Mouse (Mus musculus) kidney, postnatal 4 days (tissue): Measurements from ENCODE around the gene Kif26a.

Experiments
- DNase-seq, 2 experiments: peaks; one replicate each; pipeline ENCODE4 v3.0.0; 2021; ENCODE audit warnings: mixed read lengths in 2 of 2

Kif26a gene

DNA sequence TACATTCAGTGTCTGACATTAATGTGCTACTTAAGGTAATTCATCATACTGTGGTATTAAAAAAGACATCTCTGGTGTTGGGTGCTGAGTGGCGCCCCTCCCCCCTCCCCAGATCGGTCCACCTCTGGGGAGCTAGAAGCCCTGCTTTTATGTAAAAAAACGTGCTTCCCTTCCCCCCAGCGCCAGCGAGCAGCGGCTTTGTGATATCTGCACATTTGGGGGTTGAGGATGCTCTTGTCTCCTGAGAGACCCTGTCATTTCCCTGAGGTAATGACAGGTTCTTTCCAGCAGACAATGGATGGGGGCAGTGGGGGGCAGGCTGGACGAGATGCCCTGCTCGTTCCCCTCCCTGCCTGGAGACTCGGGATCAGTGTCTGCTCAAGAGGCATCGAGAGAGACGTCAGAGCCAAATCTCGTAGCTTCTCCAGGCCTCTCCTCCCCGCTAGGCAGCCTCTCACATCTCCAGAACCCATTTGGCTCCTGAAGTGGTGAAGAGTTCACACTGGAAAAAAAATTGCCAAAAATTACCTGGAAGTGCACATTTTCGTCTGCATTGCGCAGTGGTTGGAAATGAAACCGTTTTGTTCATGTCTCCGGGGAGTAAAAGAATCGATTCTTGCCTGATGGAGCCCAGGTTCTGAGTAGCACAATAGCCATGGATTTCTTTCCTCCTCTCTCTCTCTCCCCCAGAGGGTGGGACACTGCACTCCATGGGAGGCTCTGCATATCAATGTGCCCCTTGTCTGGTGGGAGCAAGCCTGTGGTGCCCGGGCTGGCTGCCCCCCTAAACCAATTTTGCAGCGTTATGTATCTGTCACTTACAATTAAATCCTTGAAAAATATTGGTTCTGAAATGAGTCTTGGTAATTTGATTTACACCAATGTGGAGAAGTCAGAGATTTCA lies 24.9 kb downstream of the Kif26a start:
- no peak for DNase-seq

DNA sequence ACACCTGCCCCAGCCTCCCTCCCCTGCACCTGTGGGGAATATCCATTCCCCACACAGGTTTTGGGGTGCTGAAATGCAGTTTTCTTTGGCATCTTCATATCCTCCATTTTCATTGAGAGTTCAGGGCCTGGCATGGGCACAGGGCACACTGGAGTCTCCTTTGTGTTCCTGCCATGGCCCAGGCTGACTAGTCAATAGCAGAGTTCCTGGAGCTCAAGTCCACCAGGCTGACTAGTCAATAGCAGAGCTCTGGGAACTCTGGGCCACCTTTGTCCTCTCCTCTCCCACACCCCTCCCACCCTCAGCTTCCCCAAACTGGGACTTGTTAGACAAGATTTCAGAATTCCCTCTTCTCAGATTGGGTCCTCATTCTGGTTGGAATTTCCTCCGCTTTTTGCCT lies 25.6 kb downstream of the Kif26a start:
- peak in 1 of 2 experiments; percentile 44 for DNase-seq

DNA sequence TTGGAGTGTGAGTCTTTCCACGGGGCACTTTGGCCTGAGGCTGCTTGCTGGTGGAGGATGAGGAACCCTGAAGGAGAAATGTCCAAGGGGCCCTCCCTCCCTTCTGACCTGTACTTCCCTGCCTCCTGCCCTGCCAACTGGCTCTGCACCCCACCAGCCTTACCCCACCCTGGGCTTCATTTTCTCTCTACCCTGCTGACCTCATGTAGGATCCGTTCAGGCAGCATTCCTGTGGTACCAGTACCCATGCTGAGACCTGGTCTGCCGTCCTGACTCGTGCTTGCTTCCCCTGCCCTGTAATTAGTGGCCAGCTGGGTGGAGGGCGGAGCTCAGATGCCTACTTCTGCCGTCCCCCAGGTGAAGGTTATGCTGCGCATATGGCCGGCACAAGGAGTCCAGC lies 26.2 kb downstream of the Kif26a start:
- DNase-seq = no peak

DNA sequence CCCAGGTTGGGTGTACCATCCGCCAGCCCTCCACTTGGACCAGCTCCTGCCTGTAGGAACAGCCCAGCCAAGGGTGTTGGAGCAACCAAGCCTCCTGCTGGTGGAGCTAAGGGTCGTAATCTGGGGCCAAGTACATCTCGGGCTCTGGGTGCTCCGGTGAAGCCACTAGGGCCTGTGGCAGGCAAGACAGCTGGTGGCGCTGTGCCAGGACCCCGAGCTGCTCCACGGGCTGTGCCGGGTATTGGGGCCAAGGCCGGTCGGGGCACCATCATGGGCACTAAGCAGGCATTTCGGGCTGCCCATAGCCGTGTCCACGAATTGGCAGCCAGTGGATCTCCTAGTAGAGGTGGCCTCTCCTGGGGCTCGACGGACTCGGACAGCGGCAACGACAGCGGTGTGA lies 31.7 kb downstream of the Kif26a start:
- DNase-seq = no peak

DNA sequence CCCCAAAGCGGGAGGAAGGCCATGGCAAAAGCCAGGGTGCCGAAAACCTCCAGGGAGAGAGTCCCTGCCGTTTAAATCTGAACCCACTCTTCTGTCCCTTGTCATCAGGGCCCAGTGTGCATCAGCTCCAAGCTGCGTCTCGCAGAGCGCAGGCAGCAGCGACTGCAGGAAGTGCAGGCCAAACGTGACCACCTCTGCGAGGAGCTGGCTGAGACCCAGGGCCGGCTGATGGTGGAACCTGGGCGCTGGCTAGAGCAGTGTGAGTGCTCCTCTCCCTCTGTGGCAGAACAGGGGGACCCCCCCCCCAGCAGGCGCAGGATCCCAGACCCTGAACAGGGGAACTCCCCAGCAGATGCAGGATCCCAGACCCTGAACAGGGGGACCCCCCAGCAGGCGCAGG lies 33.7 kb downstream of the Kif26a start:
- DNase-seq = peak in 1 of 2 experiments; percentile 30

DNA sequence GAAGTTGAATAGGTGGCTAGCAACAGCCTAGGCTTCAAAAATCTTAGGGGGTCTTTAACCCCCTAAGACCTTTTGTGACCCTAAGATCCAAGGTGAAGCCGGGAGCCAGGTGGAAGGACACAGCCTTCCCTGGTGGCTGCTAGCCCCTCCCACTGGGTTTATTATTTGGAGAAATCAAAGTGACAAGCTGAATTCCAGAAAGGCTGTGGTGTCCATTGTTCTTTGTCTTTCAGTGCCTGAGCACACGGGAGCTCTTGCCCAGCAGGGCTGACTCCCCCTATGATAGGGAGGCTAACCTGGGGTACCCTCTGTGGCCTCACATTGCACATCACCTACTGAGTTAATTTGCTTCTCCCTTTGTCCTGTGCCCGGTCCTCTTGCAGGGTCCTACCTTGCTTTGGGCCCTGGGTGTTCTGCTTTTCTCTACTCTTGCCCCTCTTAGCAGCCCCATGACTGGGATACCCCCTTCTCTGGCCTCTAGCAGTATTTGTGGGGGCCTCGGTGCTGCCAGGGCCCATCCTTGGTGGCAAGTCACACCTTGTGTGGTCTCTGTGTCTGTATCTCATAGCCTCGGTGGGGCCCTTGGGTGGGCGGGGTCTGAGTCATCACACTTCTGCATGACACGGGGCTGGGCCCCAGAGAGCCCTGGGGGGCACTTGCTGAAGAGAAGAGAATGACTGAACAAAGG lies 36.1 kb downstream of the Kif26a start:
- no peak for DNase-seq

DNA sequence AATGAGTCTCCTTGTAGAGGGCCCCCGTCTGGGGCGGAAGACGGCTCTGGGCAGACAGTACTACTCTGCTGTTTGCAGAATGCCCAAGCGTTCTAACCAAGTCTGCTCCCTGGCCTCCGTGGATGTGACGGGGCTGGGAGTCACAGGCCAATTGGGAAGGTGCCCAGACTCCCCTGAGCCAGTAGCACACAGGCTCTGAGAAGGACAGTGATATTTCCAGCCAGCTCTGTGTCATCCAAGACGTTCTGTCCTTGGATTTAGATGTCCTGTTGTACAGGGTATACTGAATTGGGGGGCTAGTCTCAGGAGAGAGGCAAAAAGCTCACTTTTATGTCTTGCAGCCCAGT lies 36.6 kb downstream of the Kif26a start:
- no peak for DNase-seq

DNA sequence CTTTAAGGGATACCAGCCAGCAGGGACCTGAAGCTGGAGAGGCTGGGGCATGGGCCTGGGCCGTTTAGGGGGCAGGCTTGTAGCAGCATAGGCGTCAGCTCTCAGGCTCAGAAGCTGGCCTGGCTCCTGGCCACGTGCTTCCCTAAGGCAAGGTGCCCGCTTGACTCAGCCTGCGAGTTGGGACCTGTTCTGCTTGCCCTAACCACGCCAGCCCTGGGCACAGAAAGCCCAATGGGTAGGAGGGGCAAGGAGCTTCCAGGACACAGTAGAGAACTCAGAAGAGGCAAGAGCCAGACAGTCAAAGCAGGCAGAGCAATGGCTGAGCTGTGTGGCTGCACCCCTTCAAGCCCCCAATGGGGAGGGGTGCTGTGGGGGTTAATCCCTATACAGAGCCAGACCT lies 37.7 kb downstream of the Kif26a start:
- DNase-seq = peak; percentile 42 to 63

DNA sequence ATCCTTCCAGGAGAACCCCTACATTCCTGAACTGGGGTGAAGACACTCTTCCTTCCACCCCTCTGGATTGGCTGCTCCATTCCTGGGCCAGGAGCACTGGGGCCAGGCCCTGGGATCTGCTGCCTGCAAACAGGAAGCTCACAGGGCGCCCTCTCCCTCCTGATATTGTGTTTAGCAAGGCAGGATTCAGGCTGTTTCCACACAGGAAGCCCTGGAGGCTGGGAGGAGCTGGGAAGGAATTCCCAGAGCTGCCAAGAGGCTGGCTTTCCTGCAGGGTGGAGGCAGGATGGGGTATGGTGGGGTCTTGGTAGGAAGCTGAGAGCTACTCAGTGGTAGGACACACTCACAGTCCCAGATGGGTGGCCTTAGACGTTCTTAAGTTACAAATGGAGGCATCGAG lies 38.4 kb downstream of the Kif26a start:
- peak; percentile 71 to 82 for DNase-seq

DNA sequence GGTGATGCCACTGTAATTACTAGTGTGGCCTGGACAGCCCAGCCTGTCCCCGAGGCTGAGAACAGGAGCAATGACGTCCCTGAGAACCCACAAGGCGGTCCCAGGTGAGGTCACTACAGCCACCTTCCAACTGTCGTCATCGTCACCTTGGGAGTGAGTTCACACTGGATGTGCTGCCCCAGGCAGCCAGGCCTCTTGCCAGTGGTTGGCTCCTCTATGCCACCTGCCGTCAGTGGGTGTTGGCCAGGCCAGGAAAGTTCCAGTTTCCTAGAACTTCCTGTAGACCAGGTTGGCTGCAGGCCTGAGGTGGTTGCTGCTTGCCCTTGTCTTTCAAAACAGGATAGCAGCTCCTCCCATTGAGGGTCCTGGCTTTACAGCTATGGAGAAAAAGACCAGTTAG lies 40.9 kb downstream of the Kif26a start:
- DNase-seq = no peak

DNA sequence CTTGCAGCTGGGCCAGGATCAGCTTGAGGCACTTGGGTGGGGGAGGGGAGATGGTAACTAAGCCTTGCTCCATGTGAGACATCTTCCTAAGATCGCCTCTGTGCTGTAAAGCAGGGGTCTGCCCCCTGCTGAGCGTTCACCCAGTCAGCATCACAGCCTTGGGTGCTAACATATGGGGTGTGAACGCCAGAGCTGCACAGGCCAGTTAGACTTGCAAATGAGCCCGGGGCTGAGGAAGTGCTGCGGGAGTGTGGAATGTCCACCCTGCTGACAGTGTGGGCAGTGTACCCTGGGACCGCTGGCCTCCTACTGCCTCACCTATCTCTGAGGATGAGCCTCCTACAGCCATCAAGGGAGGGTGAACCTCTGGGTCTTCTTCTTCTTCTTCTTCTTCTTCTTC lies 45.7 kb downstream of the Kif26a start:
- no peak for DNase-seq

DNA sequence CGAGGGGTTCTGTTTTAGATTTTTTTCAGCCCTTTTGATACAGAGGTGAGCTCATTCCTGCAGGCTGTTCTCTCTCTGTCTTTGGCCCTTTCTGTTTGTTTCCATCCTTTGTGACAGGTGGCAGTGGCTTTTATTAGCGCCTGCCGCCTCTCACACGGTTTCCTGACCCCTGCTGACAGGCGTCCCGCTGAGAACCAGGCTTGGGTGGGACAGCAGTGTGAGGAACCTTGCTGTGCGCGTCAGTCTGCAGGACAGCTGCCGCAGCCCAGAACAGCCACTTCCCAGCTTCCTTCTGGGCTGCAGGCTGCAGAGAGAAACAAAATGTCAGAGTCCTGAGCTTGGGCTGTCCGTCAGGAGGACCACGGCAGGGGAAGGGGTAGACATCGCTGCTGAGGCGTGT lies 49.0 kb downstream of the Kif26a start:
- DNase-seq = no peak

DNA sequence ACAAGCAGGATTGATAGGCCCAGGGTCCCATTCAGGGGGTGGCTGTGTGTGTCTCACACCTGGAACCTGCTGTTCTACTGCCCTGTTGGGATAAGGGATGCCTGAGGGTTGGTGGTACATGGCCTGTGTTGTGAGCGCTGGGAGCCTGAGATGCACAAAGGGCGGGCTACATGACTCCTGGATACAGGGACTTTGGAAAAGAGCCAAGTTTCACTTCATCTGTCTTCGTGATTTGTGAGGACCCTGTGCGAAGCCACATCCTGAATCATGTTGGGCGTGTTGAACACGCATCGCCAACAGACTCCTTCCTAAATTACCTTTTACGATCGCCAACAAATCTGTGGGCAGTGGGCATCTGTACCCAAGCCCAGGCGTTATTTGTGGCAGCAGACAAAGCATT lies 50.6 kb downstream of the Kif26a start:
- no peak for DNase-seq

DNA sequence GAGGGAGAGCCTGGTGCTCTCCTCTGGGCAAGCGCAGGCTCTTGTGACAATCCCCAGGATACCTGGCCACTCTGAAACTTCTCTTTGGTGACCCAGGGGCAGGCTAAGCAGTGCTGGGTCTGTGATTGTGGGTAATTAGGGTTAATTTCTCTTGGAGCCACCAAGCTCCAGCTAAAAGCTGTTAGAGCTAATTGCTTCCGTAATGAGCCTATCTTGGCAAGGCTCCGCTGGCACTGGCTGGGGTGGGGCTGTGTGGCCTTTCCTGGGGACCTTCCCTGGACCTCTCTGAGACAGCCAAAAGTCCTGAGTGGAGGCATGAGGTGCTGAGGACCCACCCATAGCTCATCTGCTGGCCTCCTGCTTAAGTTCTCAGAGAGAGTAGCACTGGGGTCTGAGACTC lies 53.4 kb downstream of the Kif26a start:
- no peak for DNase-seq

DNA sequence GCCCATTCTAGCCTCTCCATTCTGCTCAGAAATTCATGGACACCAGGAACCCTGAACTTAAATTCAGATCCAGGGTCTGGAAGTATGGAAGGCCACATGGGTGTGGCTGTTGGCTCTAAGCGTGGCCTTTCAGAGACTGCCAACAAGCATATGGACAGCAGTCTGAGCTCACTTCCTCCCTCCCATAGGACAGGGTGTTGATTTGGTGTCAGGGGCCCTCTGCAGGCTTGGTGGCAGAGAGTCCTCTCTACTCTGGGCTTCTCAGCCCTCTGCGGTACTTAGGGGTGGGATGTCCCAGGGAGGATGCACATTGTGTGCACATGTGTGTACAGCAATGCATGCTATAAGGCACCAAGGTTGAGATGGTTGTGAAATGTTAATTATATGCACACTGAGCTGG lies 54.0 kb downstream of the Kif26a start:
- no peak for DNase-seq

DNA sequence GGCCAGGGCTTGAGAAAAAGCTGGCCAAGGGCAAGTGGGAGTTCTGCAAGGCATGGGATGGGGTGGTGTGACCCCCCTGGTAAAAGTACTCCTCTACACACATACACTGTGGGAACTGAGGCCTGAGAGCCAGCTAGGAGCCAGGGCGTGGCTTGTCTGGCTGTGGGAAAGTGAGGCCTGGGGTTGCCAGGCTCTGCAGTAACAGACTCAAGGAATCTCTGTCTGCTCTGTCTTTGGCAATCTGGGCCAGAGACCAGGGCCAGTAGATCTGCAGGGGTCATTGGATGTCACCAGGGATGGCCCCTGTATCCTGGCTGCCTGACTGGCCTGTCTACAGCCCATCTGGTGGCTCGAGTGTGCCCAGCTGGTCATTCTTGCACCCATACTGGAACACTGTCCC lies 61.2 kb downstream of the Kif26a start:
- no peak for DNase-seq

DNA sequence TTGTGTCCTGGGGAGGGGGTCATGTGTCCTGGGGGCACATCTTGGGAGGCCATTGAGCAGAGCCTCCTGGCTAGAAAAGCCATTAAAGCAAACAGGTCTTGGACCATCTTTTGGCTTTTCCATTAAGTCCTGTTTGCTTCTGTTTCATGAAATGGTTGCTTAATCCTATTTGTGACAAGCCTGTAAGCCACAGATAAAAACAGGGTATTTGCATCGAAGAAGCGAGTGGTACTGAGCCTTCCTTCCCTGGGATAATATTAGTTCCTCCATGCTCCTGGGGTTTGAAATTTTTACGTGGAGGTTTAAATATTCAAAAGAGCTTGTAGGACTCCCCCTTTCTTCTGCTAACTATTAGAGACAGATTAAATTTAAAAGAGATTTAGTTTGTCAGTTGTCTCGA lies 61.7 kb downstream of the Kif26a start:
- DNase-seq = no peak

DNA sequence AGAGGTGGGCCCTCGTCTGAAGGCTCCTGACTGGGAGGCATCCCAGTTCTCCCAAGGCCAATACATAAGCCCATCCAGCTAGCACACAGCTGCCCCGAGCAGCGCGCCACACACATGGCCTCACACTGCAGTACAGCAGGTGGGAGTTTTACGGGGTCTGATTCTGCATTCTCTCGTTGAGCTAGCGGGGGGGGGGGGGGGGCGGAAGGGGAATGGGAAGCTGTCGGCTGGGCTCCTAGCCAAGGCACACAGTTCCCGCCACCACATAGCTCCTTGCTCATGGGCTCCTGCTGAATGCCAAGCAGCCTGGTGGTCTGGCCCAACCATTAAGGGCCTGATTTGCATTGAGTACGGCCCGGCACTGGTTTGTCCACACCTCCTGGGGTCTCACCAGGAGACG lies 64.6 kb downstream of the Kif26a start:
- DNase-seq = peak in 1 of 2 experiments; percentile 29

DNA sequence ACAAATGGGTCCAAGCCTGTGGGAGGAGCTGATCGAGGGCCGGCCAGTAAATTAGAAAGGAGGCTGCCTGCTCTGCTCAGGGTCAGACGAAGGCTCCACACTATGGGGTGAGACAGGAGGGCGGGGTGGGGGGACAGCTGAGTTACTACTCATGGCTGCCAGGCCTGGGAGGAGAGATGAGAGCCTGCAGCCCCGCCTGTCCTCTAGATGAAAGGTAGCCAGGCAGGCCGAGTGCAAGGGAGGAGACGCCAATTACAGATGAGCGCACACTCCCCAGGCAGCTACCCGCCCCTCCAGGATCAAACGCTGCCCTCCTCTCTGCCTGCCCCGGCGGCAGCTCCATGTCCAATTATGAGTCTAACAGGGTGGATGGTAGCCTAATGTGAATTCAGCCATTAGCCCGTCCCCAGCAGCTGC lies 68.4 kb downstream of the Kif26a start:
- DNase-seq = peak; percentile 26 to 35

DNA sequence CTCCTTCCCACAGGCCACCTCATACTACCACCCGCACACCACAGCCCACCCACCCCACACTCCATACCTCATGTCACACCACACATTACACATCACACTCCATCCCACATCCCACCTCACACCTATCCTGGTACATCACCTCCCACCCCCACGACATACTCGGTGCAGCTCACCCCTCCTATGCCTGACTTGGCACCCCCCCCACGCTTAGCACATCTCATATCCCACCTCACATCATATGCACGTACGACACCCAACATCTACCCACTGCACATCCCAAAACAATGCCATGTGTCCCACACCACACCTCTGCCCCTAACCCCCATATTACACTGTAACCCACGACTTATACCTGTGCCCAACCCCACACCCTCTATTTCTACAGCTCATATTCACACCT lies 69.5 kb downstream of the Kif26a start:
- DNase-seq = no peak

DNA sequence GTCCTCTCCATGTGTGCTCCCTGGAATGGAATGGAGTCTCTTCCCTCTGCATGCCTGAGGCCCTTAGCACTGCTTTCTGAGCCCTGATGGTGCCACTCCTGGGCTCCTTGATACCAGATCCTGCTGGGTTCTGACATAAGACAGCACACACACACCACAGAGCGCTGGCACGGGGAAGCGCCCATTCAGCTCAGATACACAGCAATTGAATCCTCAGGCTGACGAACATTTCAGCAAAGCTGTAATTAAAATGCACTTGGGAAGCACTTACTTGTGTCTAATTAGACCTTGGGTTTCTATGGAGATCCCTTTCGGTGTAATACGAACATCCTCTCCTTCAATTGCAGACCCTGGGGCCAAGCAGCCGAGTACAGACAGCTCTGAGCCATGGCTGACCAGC lies 71.0 kb downstream of the Kif26a start:
- no peak for DNase-seq

DNA sequence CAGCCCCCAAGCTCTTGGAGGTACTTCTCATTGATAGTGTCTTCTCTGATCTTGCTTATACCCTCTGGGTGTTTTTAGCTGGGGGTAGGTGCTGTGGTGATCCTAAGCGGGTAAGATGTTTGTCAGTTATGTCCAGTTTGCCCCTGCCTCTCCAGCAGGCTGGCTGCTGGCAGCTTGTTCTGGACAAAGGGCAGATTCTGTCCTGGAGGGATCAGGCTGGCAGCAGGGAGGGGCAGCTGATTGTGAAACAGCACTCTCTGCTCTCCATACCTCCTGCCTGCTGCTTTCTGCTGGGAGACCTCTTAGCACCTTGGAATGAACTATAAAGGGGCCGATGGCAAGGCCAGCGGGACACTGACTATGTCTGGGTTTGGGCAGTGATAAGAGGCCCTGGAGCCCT lies 71.7 kb downstream of the Kif26a start:
- peak; percentile 22 to 49 for DNase-seq

DNA sequence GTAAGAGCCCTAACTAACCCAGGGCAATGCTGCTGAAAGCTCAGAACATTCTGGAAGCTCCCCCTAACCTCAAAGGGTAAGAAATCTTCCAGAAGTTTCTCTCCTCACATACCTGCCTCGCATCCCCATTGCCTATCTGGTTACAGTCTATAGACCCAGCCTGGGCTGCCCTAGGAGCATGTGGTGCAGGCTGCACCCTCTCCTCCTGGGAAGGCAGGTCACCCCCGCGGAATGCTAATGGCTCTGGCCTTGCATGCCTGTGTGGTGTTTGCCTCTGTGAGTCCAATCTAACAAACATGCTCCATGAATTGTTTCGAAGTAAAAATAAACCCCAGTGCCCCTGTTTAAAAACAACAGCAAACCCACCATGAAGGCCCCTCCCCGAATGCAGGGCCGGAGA lies 75.3 kb downstream of the Kif26a start:
- DNase-seq = no peak

DNA sequence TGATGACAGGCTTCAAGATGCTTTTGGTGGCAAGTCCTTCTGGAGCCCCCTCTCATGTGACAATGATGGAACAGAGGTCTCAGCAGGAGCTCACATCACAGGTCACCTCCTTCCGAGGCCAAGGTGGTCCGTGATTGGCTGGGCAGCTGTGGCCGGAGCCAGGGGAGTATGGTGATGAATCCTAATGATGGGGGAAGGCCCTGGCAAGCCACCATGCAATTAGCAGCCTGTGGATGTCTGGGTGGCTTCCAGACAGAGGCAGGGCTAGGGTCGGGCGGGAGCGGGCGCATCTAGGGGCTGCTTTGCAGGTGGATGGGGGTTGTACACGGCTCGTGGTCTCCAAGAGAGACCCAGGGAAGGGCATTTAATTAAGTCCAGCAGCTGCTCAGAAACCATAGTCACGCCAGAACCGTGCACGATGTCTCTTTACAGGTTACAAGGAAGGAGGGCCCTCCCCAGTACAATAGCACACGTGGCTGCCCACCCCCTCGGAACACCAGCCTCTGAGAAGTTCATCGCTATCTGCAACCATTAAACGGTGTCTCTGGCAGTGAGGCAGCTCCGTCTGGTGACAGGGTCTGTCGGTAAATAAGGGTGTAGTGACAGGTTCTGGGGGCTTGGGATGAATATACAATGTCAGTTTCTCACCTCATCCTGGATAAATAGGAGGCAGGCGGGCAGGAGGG lies 75.9 kb downstream of the Kif26a start:
- peak; percentile 24 to 37 for DNase-seq
